Mouse (Mus musculus): ENCODE results near the gene Slc26a1. TPM values are rescaled to one million over a fixed set of nuclear protein-coding genes. Genes with fewer than 3 reads are reported as not detected.
A peak's percentile ranks its signal among the peaks of the same experiment; 100 is the strongest.

Slc26a1 gene
- polyA plus RNA-seq (2014; fragmentation: Nextera tagmentation; extraction: Ambion mirVana) = 2.6 and 3.3 TPM in 2 replicates

DNA sequence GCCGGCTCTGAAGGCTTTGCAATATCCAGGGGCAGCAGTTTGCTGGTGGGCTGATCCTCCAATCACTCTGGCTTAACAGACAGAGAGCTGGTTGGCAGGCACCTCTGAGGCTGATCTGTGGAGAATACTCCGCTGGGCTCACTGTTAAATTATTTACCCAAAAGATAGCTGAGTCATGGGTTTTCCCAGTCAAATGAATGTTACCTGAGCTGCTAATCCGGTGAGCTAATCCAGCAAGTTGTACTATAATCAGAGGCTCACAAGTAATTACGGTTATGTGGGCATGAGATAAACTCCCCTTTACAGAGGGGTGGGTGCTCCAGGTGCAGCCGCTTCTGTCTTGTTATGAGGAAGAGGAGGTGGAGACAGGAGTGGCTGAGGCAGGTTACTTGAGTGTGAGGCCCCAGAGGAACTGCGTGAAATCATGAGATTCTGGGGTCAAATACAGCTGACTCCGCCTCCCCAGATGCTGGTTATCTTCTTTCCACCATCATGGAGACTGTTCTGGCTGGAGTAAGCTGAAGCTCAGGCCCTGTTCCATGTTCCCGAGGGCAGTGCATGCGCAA lies at the start of gene Slc26a1:
Slc26a1 (minus strand) TSS at position 319 of the 566 bp plus-strand sequence.
- Histone ChIP-seq H3K27me3 (ENCODE audit: control insufficient read depth, insufficient read depth, low read length) (no peaks in the 10 kb centered on the region), H3K9me3 (ENCODE audit: control insufficient read depth, low read length) (no peaks in the 10 kb centered on the region), H3K27ac (ENCODE audit: low read depth, low read length) (no peak within 1 kb of the TSS), H3K36me3 (ENCODE audit: control insufficient read depth, insufficient read depth, low read length) (no peaks in the 10 kb centered on the region; the same call in 1 of the 2 replicates), H3K4me3 (ENCODE audit: low read depth, low read length) (no peak within 1 kb of the TSS), H3K4me1 (ENCODE audit: control insufficient read depth, insufficient read depth, low read length) (peaks cover 3% of the 10 kb centered on the region; the same call in 1 of the 2 replicates), H3K9ac (replicated peaks; ENCODE audit: low read depth, low read length) (no peak within 1 kb of the TSS), H3K4me2 (ENCODE audit: low read depth, low read length) (no peak within 1 kb of the TSS)
- ATAC-seq (ENCODE audit: low read depth) = no peak
- 84% methylated on average over 9 of the region's 9 CpGs for WGBS

GRCm38 (mm10) chr5:108724006-108724405 lies 48.6 kb upstream of the Slc26a1 start:
- ATAC-seq (ENCODE audit: low read depth) = no peak
- Histone ChIP-seq H3K4me2 (ENCODE audit: low read depth, low read length) (no peak overlapping the region), H3K27me3 (ENCODE audit: control insufficient read depth, insufficient read depth, low read length) (no peaks in the 10 kb centered on the region), H3K9me3 (ENCODE audit: control insufficient read depth, low read length) (no peaks in the 10 kb centered on the region), H3K9ac (replicated peaks; ENCODE audit: low read depth, low read length) (no peak overlapping the region), H3K4me3 (ENCODE audit: low read depth, low read length) (no peak overlapping the region), H3K27ac (ENCODE audit: low read depth, low read length) (no peak overlapping the region), H3K4me1 (ENCODE audit: control insufficient read depth, insufficient read depth, low read length) (no peaks in the 10 kb centered on the region), H3K36me3 (ENCODE audit: control insufficient read depth, insufficient read depth, low read length) (no peaks in the 10 kb centered on the region)
- whole genome bisulfite sequencing = 78% methylated on average over 2 of the region's 2 CpGs

DNA sequence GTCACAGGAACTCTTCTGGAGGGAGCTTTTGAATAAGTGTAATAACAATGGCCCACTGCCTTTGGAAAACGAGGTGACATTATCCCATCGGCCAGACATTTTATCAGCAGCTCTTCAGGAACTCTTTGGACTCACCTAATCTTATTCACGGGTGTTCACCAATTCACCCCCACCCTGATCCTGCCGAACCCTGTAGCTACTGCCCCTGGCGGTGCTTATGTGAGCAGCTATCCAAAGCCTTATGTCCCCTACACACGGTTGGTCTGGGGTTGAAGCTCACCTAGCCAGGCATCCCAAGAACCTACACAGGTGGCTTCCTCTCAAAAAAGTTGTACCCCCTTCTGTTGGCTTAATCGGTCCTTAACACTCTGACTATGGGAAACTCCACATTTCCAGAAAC lies 44.4 kb upstream of the Slc26a1 start:
- H3K27ac ChIP-seq (ENCODE audit: low read depth, low read length) = no peak overlapping the region
- no peak overlapping the region for H3K4me2 ChIP-seq (ENCODE audit: low read depth, low read length)
- H3K27me3 ChIP-seq (ENCODE audit: control insufficient read depth, insufficient read depth, low read length) = no peaks in the 10 kb centered on the region
- no peaks in the 10 kb centered on the region for H3K9me3 ChIP-seq (ENCODE audit: control insufficient read depth, low read length)
- no peak overlapping the region for H3K4me3 ChIP-seq (ENCODE audit: low read depth, low read length)
- H3K36me3 ChIP-seq (ENCODE audit: control insufficient read depth, insufficient read depth, low read length) = no peaks in the 10 kb centered on the region
- no peak for ATAC-seq (ENCODE audit: low read depth)
- no peak overlapping the region for H3K9ac ChIP-seq (replicated peaks; ENCODE audit: low read depth, low read length)
- no peaks in the 10 kb centered on the region for H3K4me1 ChIP-seq (ENCODE audit: control insufficient read depth, insufficient read depth, low read length)
- WGBS = 78% methylated on average over 7 of the region's 7 CpGs

GRCm38 (mm10) chr5:108718051-108718450 lies 42.7 kb upstream of the Slc26a1 start:
- Histone ChIP-seq H3K4me2 (ENCODE audit: low read depth, low read length) (no peak overlapping the region), H3K27ac (ENCODE audit: low read depth, low read length) (no peak overlapping the region; the same call in 1 of the 2 replicates), H3K9ac (replicated peaks; ENCODE audit: low read depth, low read length) (no peak overlapping the region), H3K36me3 (ENCODE audit: control insufficient read depth, insufficient read depth, low read length) (no peaks in the 10 kb centered on the region), H3K4me1 (ENCODE audit: control insufficient read depth, insufficient read depth, low read length) (no peaks in the 10 kb centered on the region), H3K4me3 (ENCODE audit: low read depth, low read length) (no peak overlapping the region), H3K27me3 (ENCODE audit: control insufficient read depth, insufficient read depth, low read length) (no peaks in the 10 kb centered on the region), H3K9me3 (ENCODE audit: control insufficient read depth, low read length) (no peaks in the 10 kb centered on the region)
- ATAC-seq (ENCODE audit: low read depth) = no peak
- WGBS = 24% methylated on average over 4 of the region's 4 CpGs

DNA sequence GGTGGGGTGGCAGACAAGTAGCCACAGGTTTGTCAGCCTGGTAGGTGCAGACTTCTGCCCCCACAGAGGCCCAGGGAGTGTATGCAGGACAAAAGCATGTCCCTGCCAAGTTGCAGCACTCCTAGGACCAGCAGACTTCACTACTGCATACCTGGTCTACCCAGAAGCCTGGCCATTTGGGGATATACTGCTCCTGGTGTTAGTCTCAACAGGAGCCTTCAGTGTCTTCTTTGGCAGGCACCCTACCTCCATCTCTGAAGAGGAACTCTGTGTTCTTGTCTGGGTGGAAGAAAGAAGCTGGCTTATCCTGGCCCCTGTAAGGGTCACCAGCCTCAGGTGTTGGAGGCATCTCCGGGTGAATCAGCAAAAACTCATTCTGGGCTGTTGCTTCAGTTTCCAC lies 40.6 kb upstream of the Slc26a1 start:
- Histone ChIP-seq H3K4me3 (ENCODE audit: low read depth, low read length) (no peak overlapping the region), H3K4me2 (ENCODE audit: low read depth, low read length) (no peak overlapping the region), H3K27ac (ENCODE audit: low read depth, low read length) (no peak overlapping the region), H3K9ac (replicated peaks; ENCODE audit: low read depth, low read length) (no peak overlapping the region), H3K4me1 (ENCODE audit: control insufficient read depth, insufficient read depth, low read length) (no peaks in the 10 kb centered on the region), H3K27me3 (ENCODE audit: control insufficient read depth, insufficient read depth, low read length) (no peaks in the 10 kb centered on the region), H3K36me3 (ENCODE audit: control insufficient read depth, insufficient read depth, low read length) (no peaks in the 10 kb centered on the region), H3K9me3 (ENCODE audit: control insufficient read depth, low read length) (no peaks in the 10 kb centered on the region)
- no peak for ATAC-seq (ENCODE audit: low read depth)
- 96% methylated on average over 1 of the region's 1 CpGs for whole genome bisulfite sequencing

DNA sequence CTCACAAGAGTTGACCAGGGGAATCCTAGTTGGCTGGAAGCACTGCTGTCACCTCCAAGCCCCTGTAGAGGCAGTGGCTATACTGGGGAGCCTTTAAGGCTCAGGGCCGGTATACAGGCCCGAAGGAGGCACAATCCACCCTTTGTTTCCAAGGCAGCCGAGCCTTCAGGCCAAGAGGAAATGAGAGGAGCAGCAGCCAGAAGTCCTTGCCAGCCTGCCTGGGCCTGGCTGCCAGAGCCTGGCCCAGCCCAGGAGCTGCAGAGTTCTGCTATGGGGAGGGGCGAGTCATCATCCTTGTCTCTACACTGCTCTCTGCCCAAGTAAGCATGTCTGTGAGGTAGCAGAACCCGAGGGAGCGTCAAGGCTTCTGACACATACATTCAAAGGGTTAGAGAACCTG lies 38.8 kb upstream of the Slc26a1 start:
- WGBS = 61% methylated on average over 6 of the region's 6 CpGs

DNA sequence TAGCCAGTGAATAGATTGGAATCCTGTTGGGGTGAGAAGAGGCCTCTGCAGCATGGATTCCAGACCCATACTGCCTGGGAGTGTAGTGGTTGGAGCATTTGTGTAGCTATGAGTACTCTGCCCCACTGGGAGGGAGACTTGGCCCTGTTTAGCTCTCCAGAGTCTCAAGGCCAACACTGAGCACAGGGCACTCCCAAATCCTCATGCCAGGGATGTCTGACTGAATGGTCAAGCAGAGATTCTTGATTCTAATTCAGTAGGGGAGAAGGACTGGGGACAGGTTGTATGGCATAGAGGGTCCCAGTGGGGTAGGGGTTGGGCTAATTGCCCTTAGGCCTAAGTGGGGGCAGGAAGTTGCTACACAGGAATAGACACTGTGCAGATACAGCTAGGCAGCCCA lies 38.3 kb upstream of the Slc26a1 start:
- H3K4me1 ChIP-seq (ENCODE audit: control insufficient read depth, insufficient read depth, low read length) = no peaks in the 10 kb centered on the region
- H3K4me2 ChIP-seq (ENCODE audit: low read depth, low read length) = no peak overlapping the region
- H3K27ac ChIP-seq (ENCODE audit: low read depth, low read length) = no peak overlapping the region
- no peak overlapping the region for H3K4me3 ChIP-seq (ENCODE audit: low read depth, low read length)
- no peak for ATAC-seq (ENCODE audit: low read depth)
- H3K9ac ChIP-seq (replicated peaks; ENCODE audit: low read depth, low read length) = no peak overlapping the region
- no peaks in the 10 kb centered on the region for H3K27me3 ChIP-seq (ENCODE audit: control insufficient read depth, insufficient read depth, low read length)
- H3K36me3 ChIP-seq (ENCODE audit: control insufficient read depth, insufficient read depth, low read length) = no peaks in the 10 kb centered on the region
- no peaks in the 10 kb centered on the region for H3K9me3 ChIP-seq (ENCODE audit: control insufficient read depth, low read length)

More for the DNA sequence above, 38.8 kb upstream of the Slc26a1 start:
- ATAC-seq (ENCODE audit: low read depth) = peak; percentile 68; the same call in 1 of the 2 replicates
- H3K4me3 ChIP-seq (ENCODE audit: low read depth, low read length) = no peak overlapping the region
- no peak overlapping the region for H3K4me2 ChIP-seq (ENCODE audit: low read depth, low read length)
- H3K36me3 ChIP-seq (ENCODE audit: control insufficient read depth, insufficient read depth, low read length) = no peaks in the 10 kb centered on the region
- no peak overlapping the region for H3K9ac ChIP-seq (replicated peaks; ENCODE audit: low read depth, low read length)
- H3K4me1 ChIP-seq (ENCODE audit: control insufficient read depth, insufficient read depth, low read length) = no peaks in the 10 kb centered on the region
- H3K27me3 ChIP-seq (ENCODE audit: control insufficient read depth, insufficient read depth, low read length) = no peaks in the 10 kb centered on the region
- no peaks in the 10 kb centered on the region for H3K9me3 ChIP-seq (ENCODE audit: control insufficient read depth, low read length)
- H3K27ac ChIP-seq (ENCODE audit: low read depth, low read length) = no peak overlapping the region

- no peak for ATAC-seq (ENCODE audit: low read depth)
Observed at GRCm38 (mm10) chr5:108713096-108713495, 37.7 kb upstream of the Slc26a1 start.

GRCm38 (mm10) chr5:108711968-108712367 lies 36.6 kb upstream of the Slc26a1 start:
- no peaks in the 10 kb centered on the region for H3K9me3 ChIP-seq (ENCODE audit: control insufficient read depth, low read length)
- no peaks in the 10 kb centered on the region for H3K36me3 ChIP-seq (ENCODE audit: control insufficient read depth, insufficient read depth, low read length)
- ATAC-seq (ENCODE audit: low read depth) = no peak
- no peaks in the 10 kb centered on the region for H3K27me3 ChIP-seq (ENCODE audit: control insufficient read depth, insufficient read depth, low read length)
- H3K9ac ChIP-seq (replicated peaks; ENCODE audit: low read depth, low read length) = no peak overlapping the region
- no peak overlapping the region for H3K4me3 ChIP-seq (ENCODE audit: low read depth, low read length)
- 87% methylated on average over 6 of the region's 6 CpGs for WGBS
- H3K4me1 ChIP-seq (ENCODE audit: control insufficient read depth, insufficient read depth, low read length) = no peaks in the 10 kb centered on the region
- H3K27ac ChIP-seq (ENCODE audit: low read depth, low read length) = no peak overlapping the region
- no peak overlapping the region for H3K4me2 ChIP-seq (ENCODE audit: low read depth, low read length)

More at GRCm38 (mm10) chr5:108713096-108713495, 37.7 kb upstream of the Slc26a1 start:
- Histone ChIP-seq H3K36me3 (ENCODE audit: control insufficient read depth, insufficient read depth, low read length) (no peaks in the 10 kb centered on the region), H3K9me3 (ENCODE audit: control insufficient read depth, low read length) (no peaks in the 10 kb centered on the region), H3K9ac (replicated peaks; ENCODE audit: low read depth, low read length) (no peak overlapping the region), H3K27me3 (ENCODE audit: control insufficient read depth, insufficient read depth, low read length) (no peaks in the 10 kb centered on the region), H3K4me3 (ENCODE audit: low read depth, low read length) (no peak overlapping the region), H3K4me2 (ENCODE audit: low read depth, low read length) (no peak overlapping the region), H3K4me1 (ENCODE audit: control insufficient read depth, insufficient read depth, low read length) (no peaks in the 10 kb centered on the region), H3K27ac (ENCODE audit: low read depth, low read length) (no peak overlapping the region)
- 83% methylated on average over 2 of the region's 2 CpGs for WGBS
